Mouse (Mus musculus): Measurements from ENCODE around the gene Ciz1. TPM values are rescaled to one million over a fixed set of nuclear protein-coding genes. Genes with fewer than 3 reads are reported as not detected.

The Ciz1 gene
- polyA plus RNA-seq, 1 experiment from 2014 or later, result 51.9 TPM

GRCm38 (mm10) chr2:32307941-32308760 lies 44.0 kb upstream of the Ciz1 start:
- Histone ChIP-seq H3K36me3 (ENCODE audit: insufficient read depth) (peaks cover 74% of the 10 kb centered on the region), H3K27ac (ENCODE audit: low read depth) (no peak overlapping the region), H3K9ac (no peak overlapping the region), H3K4me1 (ENCODE audit: insufficient read depth) (peaks cover 7% of the 10 kb centered on the region), H3K4me2 (no peak overlapping the region), H3K9me3 (ENCODE audit: low read depth, low read length) (no peaks in the 10 kb centered on the region), H3K27me3 (ENCODE audit: insufficient read depth, low read length) (no peaks in the 10 kb centered on the region), H3K4me3 (ENCODE audit: low read depth, low read length) (no peak overlapping the region)
- peak; percentile 91 for TF ChIP-seq CTCF (IDR thresholded peaks at IDR 0.05; ENCODE audit: low read depth)
- no peak for ATAC-seq (ENCODE audit: insufficient read depth)
- peak; percentile 88 for DNase-seq
- 44% methylated on average over 8 of the region's 8 CpGs for WGBS

GRCm38 (mm10) chr2:32308870-32309568 lies 43.1 kb upstream of the Ciz1 start:
- WGBS, result 80% methylated on average over 16 of the region's 16 CpGs
- no peaks in the 10 kb centered on the region for H3K27me3 ChIP-seq (ENCODE audit: insufficient read depth, low read length)
- peaks cover 7% of the 10 kb centered on the region for H3K4me1 ChIP-seq (ENCODE audit: insufficient read depth)
- no peak for TF ChIP-seq CTCF (IDR thresholded peaks at IDR 0.05; ENCODE audit: low read depth)
- no peak overlapping the region for H3K9ac ChIP-seq
- H3K4me3 ChIP-seq (ENCODE audit: low read depth, low read length), result no peak overlapping the region
- peaks cover 65% of the 10 kb centered on the region for H3K36me3 ChIP-seq (ENCODE audit: insufficient read depth)
- no peak for DNase-seq
- no peak overlapping the region for H3K27ac ChIP-seq (ENCODE audit: low read depth)
- no peak for ATAC-seq (ENCODE audit: insufficient read depth)
- no peak overlapping the region for H3K4me2 ChIP-seq
- no peaks in the 10 kb centered on the region for H3K9me3 ChIP-seq (ENCODE audit: low read depth, low read length)

GRCm38 (mm10) chr2:32310096-32310845 lies 41.9 kb upstream of the Ciz1 start:
- H3K36me3 ChIP-seq (ENCODE audit: insufficient read depth), result peaks cover 53% of the 10 kb centered on the region
- no peak for ATAC-seq (ENCODE audit: insufficient read depth)
- DNase-seq, result no peak
- H3K27ac ChIP-seq (ENCODE audit: low read depth), result no peak overlapping the region; the same call in 1 of the 2 replicates
- no peak overlapping the region for H3K4me3 ChIP-seq (ENCODE audit: low read depth, low read length)
- TF ChIP-seq CTCF (IDR thresholded peaks at IDR 0.05; ENCODE audit: low read depth), result no peak
- H3K27me3 ChIP-seq (ENCODE audit: insufficient read depth, low read length), result no peaks in the 10 kb centered on the region
- no peaks in the 10 kb centered on the region for H3K9me3 ChIP-seq (ENCODE audit: low read depth, low read length)
- 82% methylated on average over 18 of the region's 18 CpGs for WGBS
- peak overlapping the region; percentile 74; the same call in 1 of the 2 replicates for H3K9ac ChIP-seq
- H3K4me2 ChIP-seq, result peak overlapping the region; percentile 100
- H3K4me1 ChIP-seq (ENCODE audit: insufficient read depth), result peaks cover 12% of the 10 kb centered on the region

GRCm38 (mm10) chr2:32311443-32312317 lies 40.4 kb upstream of the Ciz1 start:
- WGBS, result 6% methylated on average over 40 of the region's 42 CpGs
- peaks cover 39% of the 10 kb centered on the region for H3K36me3 ChIP-seq (ENCODE audit: insufficient read depth)
- H3K27me3 ChIP-seq (ENCODE audit: insufficient read depth, low read length), result no peaks in the 10 kb centered on the region
- H3K27ac ChIP-seq (ENCODE audit: low read depth), result no peak overlapping the region; the same call in 1 of the 2 replicates
- no peak for ATAC-seq (ENCODE audit: insufficient read depth)
- H3K9ac ChIP-seq, result peak overlapping the region; percentile 74
- H3K4me3 ChIP-seq (ENCODE audit: low read depth, low read length), result peak overlapping the region; percentile 72
- peak overlapping the region; percentile 100 for H3K4me2 ChIP-seq
- peaks cover 23% of the 10 kb centered on the region for H3K4me1 ChIP-seq (ENCODE audit: insufficient read depth)
- no peak for DNase-seq
- no peaks in the 10 kb centered on the region for H3K9me3 ChIP-seq (ENCODE audit: low read depth, low read length)
- peak; percentile 45 for TF ChIP-seq CTCF (IDR thresholded peaks at IDR 0.05; ENCODE audit: low read depth)

GRCm38 (mm10) chr2:32312318-32312964 lies 39.7 kb upstream of the Ciz1 start:
- WGBS, result 3% methylated on average over 47 of the region's 56 CpGs
- Histone ChIP-seq H3K9me3 (ENCODE audit: low read depth, low read length) (no peaks in the 10 kb centered on the region), H3K4me2 (peak overlapping the region; percentile 100), H3K4me3 (ENCODE audit: low read depth, low read length) (peak overlapping the region; percentile 72), H3K27me3 (ENCODE audit: insufficient read depth, low read length) (no peaks in the 10 kb centered on the region), H3K9ac (peak overlapping the region; percentile 74), H3K27ac (ENCODE audit: low read depth) (no peak overlapping the region; the same call in 1 of the 2 replicates), H3K36me3 (ENCODE audit: insufficient read depth) (peaks cover 31% of the 10 kb centered on the region), H3K4me1 (ENCODE audit: insufficient read depth) (peaks cover 30% of the 10 kb centered on the region)
- peak; percentile 70 for ATAC-seq (ENCODE audit: insufficient read depth)
- DNase-seq, result peak; percentile 96
- TF ChIP-seq CTCF (IDR thresholded peaks at IDR 0.05; ENCODE audit: low read depth), result no peak

GRCm38 (mm10) chr2:32314831-32315230 lies 37.3 kb upstream of the Ciz1 start:
- Histone ChIP-seq H3K27ac (ENCODE audit: low read depth) (peak overlapping the region; percentile 96), H3K9me3 (ENCODE audit: low read depth, low read length) (no peaks in the 10 kb centered on the region), H3K27me3 (ENCODE audit: insufficient read depth, low read length) (no peaks in the 10 kb centered on the region), H3K4me1 (ENCODE audit: insufficient read depth) (peaks cover 42% of the 10 kb centered on the region), H3K4me2 (peak overlapping the region; percentile 48), H3K36me3 (ENCODE audit: insufficient read depth) (peaks cover 8% of the 10 kb centered on the region; the same call in 1 of the 2 replicates), H3K4me3 (ENCODE audit: low read depth, low read length) (no peak overlapping the region), H3K9ac (no peak overlapping the region)
- ATAC-seq (ENCODE audit: insufficient read depth) (no peak), DNase-seq (no peak)
- TF ChIP-seq CTCF (IDR thresholded peaks at IDR 0.05; ENCODE audit: low read depth), result no peak
- WGBS, result 84% methylated on average over 14 of the region's 14 CpGs

Data from lung, embryonic 14.5 days (tissue).